Mouse (Mus musculus): ENCODE measurements around the gene Vwa8. TPM values are rescaled to one million over a fixed set of nuclear protein-coding genes. Genes with fewer than 3 reads are reported as not detected.
A peak's percentile ranks its signal among the peaks of the same experiment; 100 is the strongest.

Vwa8 gene
- total and polyA plus RNA-seq, 2 experiments from 2014 or later = 8.1 to 19.5 TPM

GRCm38 (mm10) chr14:79124643-79125042, 275.8 kb downstream of the Vwa8 start:
- WGBS = 32% methylated on average over 5 of the region's 5 CpGs
- TF ChIP-seq CTCF (IDR thresholded peaks at IDR 0.05) = peak; percentile 91
- H3K27ac ChIP-seq (ENCODE audit: low read depth, low read length) = no peak overlapping the region
- ATAC-seq (ENCODE audit: low FRiP score) (peak; percentile 70; the same call in 1 of the 2 replicates), DNase-seq (ENCODE audit: low spot score) (peak; percentile 79)
- no peaks in the 10 kb centered on the region for H3K27me3 ChIP-seq (ENCODE audit: insufficient read depth, low read length)
- H3K9ac ChIP-seq (replicated peaks; ENCODE audit: low read length, poor library complexity, severe bottlenecking) = no peak overlapping the region
- no peak overlapping the region for H3K4me3 ChIP-seq (ENCODE audit: low read depth, low read length)
- no peaks in the 10 kb centered on the region for H3K4me1 ChIP-seq (ENCODE audit: insufficient read depth, low read length)
- H3K9me3 ChIP-seq (ENCODE audit: low read length) = no peaks in the 10 kb centered on the region
- H3K36me3 ChIP-seq (ENCODE audit: insufficient read depth, low read length) = no peaks in the 10 kb centered on the region
- no peak overlapping the region for H3K4me2 ChIP-seq (ENCODE audit: low read depth, low read length, poor library complexity, severe bottlenecking)

DNA sequence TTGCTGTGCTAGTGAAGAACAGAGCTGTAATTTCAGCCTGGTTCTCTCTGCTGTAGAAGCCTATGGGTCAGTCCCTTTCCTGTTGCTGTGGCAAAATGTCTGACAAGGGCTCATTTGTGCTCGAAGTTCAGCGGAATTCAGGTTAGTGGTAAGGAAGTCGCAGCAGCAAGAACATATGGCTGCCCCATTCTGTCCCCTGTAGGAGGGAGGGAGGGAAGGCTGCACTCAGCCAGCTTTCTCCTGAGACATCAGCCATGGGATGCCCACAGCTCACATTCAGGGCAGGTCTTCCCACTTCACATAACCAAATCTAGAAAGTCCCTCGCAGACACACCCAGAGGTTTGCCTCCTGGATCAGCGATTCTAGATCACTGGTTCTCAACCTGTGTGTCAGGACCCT, 277.3 kb downstream of the Vwa8 start:
- Histone ChIP-seq H3K27ac (ENCODE audit: low read depth, low read length) (no peak overlapping the region), H3K4me1 (ENCODE audit: insufficient read depth, low read length) (no peaks in the 10 kb centered on the region), H3K36me3 (ENCODE audit: insufficient read depth, low read length) (no peaks in the 10 kb centered on the region), H3K27me3 (ENCODE audit: insufficient read depth, low read length) (no peaks in the 10 kb centered on the region), H3K9ac (replicated peaks; ENCODE audit: low read length, poor library complexity, severe bottlenecking) (no peak overlapping the region), H3K4me3 (ENCODE audit: low read depth, low read length) (no peak overlapping the region), H3K9me3 (ENCODE audit: low read length) (no peaks in the 10 kb centered on the region), H3K4me2 (ENCODE audit: low read depth, low read length, poor library complexity, severe bottlenecking) (no peak overlapping the region)
- TF ChIP-seq CTCF (IDR thresholded peaks at IDR 0.05) = no peak
- DNase-seq (ENCODE audit: low spot score) (no peak), ATAC-seq (ENCODE audit: low FRiP score) (no peak)
- 85% methylated on average over 5 of the region's 5 CpGs for WGBS

- no peak for ATAC-seq (ENCODE audit: low FRiP score)
- Histone ChIP-seq H3K9me3 (ENCODE audit: low read length) (no peaks in the 10 kb centered on the region), H3K9ac (replicated peaks; ENCODE audit: low read length, poor library complexity, severe bottlenecking) (no peak overlapping the region), H3K27ac (ENCODE audit: low read depth, low read length) (no peak overlapping the region), H3K4me2 (ENCODE audit: low read depth, low read length, poor library complexity, severe bottlenecking) (no peak overlapping the region), H3K36me3 (ENCODE audit: insufficient read depth, low read length) (no peaks in the 10 kb centered on the region), H3K4me3 (ENCODE audit: low read depth, low read length) (no peak overlapping the region), H3K27me3 (ENCODE audit: insufficient read depth, low read length) (no peaks in the 10 kb centered on the region), H3K4me1 (ENCODE audit: insufficient read depth, low read length) (no peaks in the 10 kb centered on the region)
- TF ChIP-seq CTCF (IDR thresholded peaks at IDR 0.05) = peak; percentile 74
- peak; percentile 59 for DNase-seq (ENCODE audit: low spot score)
- 21% methylated on average over 7 of the region's 7 CpGs for WGBS
Measured at GRCm38 (mm10) chr14:79134891-79135334, 286.1 kb downstream of the Vwa8 start.

DNA sequence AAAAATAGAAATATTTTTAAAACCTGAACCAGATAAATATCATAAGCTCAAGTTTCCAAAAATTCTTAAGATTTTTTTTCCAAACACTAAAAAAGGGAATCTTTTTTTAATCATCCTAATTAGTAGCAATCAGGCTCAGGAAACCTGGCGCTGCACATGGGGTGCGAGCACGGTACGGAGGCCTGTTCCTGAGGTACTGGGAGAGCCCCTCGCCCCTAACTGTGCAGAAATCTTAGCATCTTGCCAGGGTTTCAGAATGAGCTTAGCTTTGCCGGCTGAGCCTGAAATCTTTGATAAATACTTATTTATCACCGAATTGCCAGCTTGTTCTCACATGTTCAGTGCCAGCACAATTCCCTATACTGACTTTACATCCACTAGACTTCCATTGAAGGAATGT, 286.6 kb downstream of the Vwa8 start:
- no peaks in the 10 kb centered on the region for H3K36me3 ChIP-seq (ENCODE audit: insufficient read depth, low read length)

GRCm38 (mm10) chr14:79136585-79136984, 287.7 kb downstream of the Vwa8 start:
- 82% methylated on average over 3 of the region's 3 CpGs for WGBS
- Histone ChIP-seq H3K9ac (replicated peaks; ENCODE audit: low read length, poor library complexity, severe bottlenecking) (no peak overlapping the region), H3K4me1 (ENCODE audit: insufficient read depth, low read length) (no peaks in the 10 kb centered on the region), H3K27me3 (ENCODE audit: insufficient read depth, low read length) (no peaks in the 10 kb centered on the region), H3K27ac (ENCODE audit: low read depth, low read length) (no peak overlapping the region), H3K4me3 (ENCODE audit: low read depth, low read length) (no peak overlapping the region), H3K4me2 (ENCODE audit: low read depth, low read length, poor library complexity, severe bottlenecking) (no peak overlapping the region), H3K9me3 (ENCODE audit: low read length) (no peaks in the 10 kb centered on the region), H3K36me3 (ENCODE audit: insufficient read depth, low read length) (no peaks in the 10 kb centered on the region)
- DNase-seq (ENCODE audit: low spot score) (no peak), ATAC-seq (ENCODE audit: low FRiP score) (no peak)
- no peak for TF ChIP-seq CTCF (IDR thresholded peaks at IDR 0.05)

More for the DNA sequence above, 286.6 kb downstream of the Vwa8 start:
- H3K4me1 ChIP-seq (ENCODE audit: insufficient read depth, low read length) = no peaks in the 10 kb centered on the region
- ATAC-seq (ENCODE audit: low FRiP score) (no peak), DNase-seq (ENCODE audit: low spot score) (no peak)
- H3K9ac ChIP-seq (replicated peaks; ENCODE audit: low read length, poor library complexity, severe bottlenecking) = no peak overlapping the region
- H3K27ac ChIP-seq (ENCODE audit: low read depth, low read length) = no peak overlapping the region
- TF ChIP-seq CTCF (IDR thresholded peaks at IDR 0.05) = no peak
- WGBS = 73% methylated on average over 7 of the region's 7 CpGs
- no peak overlapping the region for H3K4me2 ChIP-seq (ENCODE audit: low read depth, low read length, poor library complexity, severe bottlenecking)
- H3K4me3 ChIP-seq (ENCODE audit: low read depth, low read length) = no peak overlapping the region
- no peaks in the 10 kb centered on the region for H3K9me3 ChIP-seq (ENCODE audit: low read length)
- no peaks in the 10 kb centered on the region for H3K27me3 ChIP-seq (ENCODE audit: insufficient read depth, low read length)

DNA sequence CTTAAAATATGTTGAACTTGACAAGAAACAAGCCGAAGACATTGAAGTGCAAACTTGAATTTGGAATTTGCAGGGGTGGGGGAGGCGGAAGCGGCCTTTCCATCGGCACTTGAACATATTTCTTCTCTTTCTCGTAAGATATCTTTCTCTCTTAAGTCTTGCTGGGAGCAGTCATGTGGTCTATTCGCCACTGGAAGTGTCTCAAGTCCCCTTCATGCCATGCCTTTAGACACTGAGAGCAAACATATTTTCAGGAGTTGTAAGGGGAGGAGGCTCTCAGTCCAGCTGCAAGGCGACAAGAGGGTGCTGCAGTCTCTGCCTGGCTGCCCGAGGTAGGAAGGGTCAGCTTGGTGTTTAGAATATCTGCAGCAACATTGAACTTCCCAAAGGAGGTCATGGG, 288.2 kb downstream of the Vwa8 start:
- WGBS = 88% methylated on average over 8 of the region's 8 CpGs
- Histone ChIP-seq H3K9ac (replicated peaks; ENCODE audit: low read length, poor library complexity, severe bottlenecking) (no peak overlapping the region), H3K36me3 (ENCODE audit: insufficient read depth, low read length) (no peaks in the 10 kb centered on the region), H3K27ac (ENCODE audit: low read depth, low read length) (no peak overlapping the region), H3K27me3 (ENCODE audit: insufficient read depth, low read length) (no peaks in the 10 kb centered on the region), H3K9me3 (ENCODE audit: low read length) (no peaks in the 10 kb centered on the region), H3K4me2 (ENCODE audit: low read depth, low read length, poor library complexity, severe bottlenecking) (no peak overlapping the region), H3K4me1 (ENCODE audit: insufficient read depth, low read length) (no peaks in the 10 kb centered on the region), H3K4me3 (ENCODE audit: low read depth, low read length) (no peak overlapping the region)
- no peak for TF ChIP-seq CTCF (IDR thresholded peaks at IDR 0.05)
- DNase-seq (ENCODE audit: low spot score) = no peak
- ATAC-seq (ENCODE audit: low FRiP score) = no peak
